Mouse (Mus musculus) gastrocnemius, postnatal 36 days (tissue): Measurements from ENCODE around the gene Cd55. TPM values are rescaled to one million over a fixed set of nuclear protein-coding genes. Genes with fewer than 3 reads are reported as not detected.
"Not testable (repeated sequence)": the region's sequence is repeated elsewhere in the genome, so short reads cannot be mapped to it uniquely, and the experiment has no call there.

ENCODE experiments used
- DNase-seq, 2 experiments: peaks; one replicate each; pipeline ENCODE4 v3.0.0; 2022
- intact Hi-C: fragments of 180-260 bp; cut with DNase I; formaldehyde crosslinking; loops from one replicate; pipeline ENCODE4 v1.15.1; 2025
- long read RNA-seq, 2 experiments: library from polyadenylated mRNA; stranded (forward); transcript quantifications; one replicate each; pipeline ENCODE4 v2.0.0; 2021
- total RNA-seq, 2 experiments: library from RNA; stranded (reverse); gene quantifications; 2 replicates each; pipeline ENCODE4 v1.2.3; 2021

Gene Cd55
- 10 to 100 TPM; 42.9 to 59.3 TPM for total RNA-seq
- long read RNA-seq, experiment 1, transcript Cd55-201 (10 exons, 2,533 nt): major isoform, 11 of 33 reads
- long read RNA-seq, experiment 1, partial matches to known transcripts: 5 of 33 reads
- long read RNA-seq, experiment 1, other reads (novel, unspliced or antisense): 17 of 33 reads
- long read RNA-seq, experiment 2, transcript Cd55-201 (10 exons, 2,533 nt): major isoform, 8 of 31 reads
- long read RNA-seq, experiment 2, partial matches to known transcripts: 2 of 31 reads
- long read RNA-seq, experiment 2, other reads (novel, unspliced or antisense): 21 of 31 reads

GRCm38 (mm10) chr1:130462084-130462861 is at the start of gene Cd55:
Gene Cd55 (minus strand): TSS chr1:130462744.
- intact Hi-C loops: no loop called here
- DNase-seq: peak; percentile 81 to 87

DNA sequence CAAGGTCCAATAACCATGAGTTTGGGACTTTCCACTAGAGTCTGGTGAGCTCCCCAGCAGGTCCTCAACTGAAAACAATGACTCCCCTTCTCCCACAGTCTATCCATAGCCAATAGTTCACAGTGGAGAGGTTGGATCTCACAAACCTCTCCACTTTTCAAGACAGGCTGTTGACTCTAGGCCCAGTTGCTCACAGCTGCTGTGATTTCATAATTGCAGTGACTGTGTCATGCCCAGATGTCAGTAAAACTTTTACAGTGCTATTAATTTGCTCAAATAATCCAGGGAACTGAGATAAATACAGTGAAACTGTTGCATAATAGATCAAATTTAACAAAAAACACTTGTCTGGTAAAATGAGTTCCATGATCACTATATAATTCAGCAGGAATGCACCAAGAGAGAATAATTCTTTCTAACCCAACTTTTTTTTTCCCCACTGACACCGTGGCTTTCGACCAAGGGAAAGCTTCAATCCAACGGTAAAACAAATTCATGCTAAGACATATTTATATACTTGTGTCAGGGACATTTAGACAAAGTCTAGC is 49.4 kb upstream of the Cd55 start:
- peak in 1 of 2 experiments; percentile 27 for DNase-seq
- intact Hi-C loops: no loop called here

DNA sequence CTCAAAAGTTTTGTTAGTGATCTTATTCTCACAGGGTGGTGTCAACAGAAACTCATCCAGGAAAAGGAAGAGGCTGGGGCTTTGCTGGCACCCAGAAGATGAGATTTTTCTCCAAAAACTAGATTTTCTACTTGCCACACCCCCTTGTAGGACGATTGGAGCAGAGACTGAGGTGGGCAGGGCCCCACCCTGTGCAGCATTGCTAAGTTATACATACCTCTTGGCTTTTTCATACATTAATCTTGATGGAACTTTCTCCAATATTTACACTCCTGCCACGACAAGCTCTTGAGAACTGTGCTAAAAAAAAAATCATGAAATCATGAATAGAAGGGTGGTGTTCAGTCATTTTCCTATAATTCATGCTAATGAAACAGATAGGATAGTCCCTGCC is 46.4 kb upstream of the Cd55 start:
- intact Hi-C loops: no loop called here
- DNase-seq: no peak

- DNase-seq: no peak
- intact Hi-C loops: no loop called here
Observed at GRCm38 (mm10) chr1:130508030-130508956, 45.7 kb upstream of the Cd55 start.

- DNase-seq: no peak
- intact Hi-C loops: no loop called here
Observed at GRCm38 (mm10) chr1:130507408-130507807, 44.9 kb upstream of the Cd55 start.

- DNase-seq: no peak
- intact Hi-C loops: no loop called here
Observed at GRCm38 (mm10) chr1:130499962-130500361, 37.4 kb upstream of the Cd55 start.

DNA sequence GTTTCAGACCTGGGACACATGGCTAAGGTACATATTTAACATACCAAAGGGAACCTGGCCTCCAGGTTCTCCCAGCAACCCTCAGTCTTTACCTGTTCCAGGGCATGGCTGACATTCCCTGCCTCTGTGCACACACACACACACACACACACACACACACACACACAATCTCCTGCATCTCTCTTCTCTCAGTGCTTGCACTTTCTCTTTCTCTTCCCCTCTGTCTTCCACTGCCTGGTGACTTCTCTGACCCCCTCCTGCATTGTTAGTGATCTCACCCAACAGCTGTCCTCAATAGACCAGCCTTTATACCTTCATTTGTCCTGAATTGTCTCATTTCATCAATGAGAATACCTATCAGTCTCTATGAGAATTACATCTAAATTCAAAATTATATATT is 35.8 kb upstream of the Cd55 start:
- DNase-seq: no peak
- intact Hi-C loops: no loop called here

GRCm38 (mm10) chr1:130486816-130487545 is 24.4 kb upstream of the Cd55 start:
- intact Hi-C loops: no loop called here
- no peak for DNase-seq

- DNase-seq: no peak
- intact Hi-C loops: no loop called here
Observed at GRCm38 (mm10) chr1:130485828-130486620, 23.5 kb upstream of the Cd55 start.

DNA sequence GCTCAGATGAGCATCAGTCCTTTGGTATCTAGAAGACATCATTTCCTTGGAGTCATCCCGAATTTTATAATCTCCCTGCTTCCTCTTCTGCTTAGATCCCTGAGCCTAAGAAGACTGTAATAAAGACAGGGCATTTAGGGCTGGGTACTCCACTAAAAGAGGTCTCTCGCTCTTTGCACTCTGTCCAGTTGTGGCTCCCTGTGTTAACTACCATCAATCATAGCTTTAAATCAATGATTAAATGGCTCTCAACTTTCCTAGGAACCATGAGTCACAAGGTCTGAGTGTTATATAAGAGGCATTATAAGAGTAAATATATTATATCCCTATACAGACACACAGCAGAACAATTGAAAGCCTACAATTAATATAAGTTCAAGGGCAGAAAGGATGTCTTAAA is 22.8 kb upstream of the Cd55 start:
- intact Hi-C loops: no loop called here
- DNase-seq: no peak

GRCm38 (mm10) chr1:130474936-130475335 is 12.4 kb upstream of the Cd55 start:
- intact Hi-C loops: no loop called here
- DNase-seq: no peak

GRCm38 (mm10) chr1:130474226-130474625 is 11.7 kb upstream of the Cd55 start:
- no peak for DNase-seq
- intact Hi-C loops: no loop called here

DNA sequence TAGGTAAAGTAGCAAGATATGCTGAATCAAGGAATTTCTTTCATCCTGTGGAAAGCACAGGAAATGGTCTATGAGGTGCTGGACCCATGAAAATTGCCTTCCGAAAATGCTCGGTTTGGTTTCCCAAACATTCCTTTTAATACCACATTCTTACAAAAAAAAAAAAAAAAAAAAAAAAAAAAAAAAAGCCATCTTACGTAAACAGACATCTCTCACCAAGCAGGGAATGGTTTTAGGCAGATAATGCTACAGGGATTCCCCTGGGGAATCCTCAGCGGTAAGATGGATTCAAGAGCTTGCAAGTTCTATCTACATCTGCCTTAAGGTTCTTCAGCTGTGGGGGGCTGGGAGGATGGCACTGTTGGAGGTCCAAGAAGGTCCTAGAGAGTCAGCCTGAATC is 7.5 kb upstream of the Cd55 start:
- intact Hi-C loops: no loop called here

DNA sequence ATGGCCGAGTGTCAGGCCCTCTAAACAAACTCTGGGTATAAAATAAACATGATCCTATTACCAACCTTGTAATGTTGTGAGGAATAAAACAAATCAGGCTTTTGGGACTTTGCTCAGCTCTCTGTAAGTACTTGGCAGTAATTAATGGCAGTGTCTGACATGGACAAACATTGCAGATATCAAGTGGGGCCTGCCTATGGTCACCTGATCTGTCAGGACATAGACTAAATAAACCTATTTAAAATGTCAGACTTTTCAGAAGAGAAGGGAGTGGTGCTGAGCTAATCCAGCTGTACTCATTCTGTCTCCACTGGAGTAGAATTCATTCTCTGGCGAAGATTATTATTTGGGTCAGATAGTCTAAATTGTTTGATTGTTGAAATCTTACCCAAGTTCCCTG is 4.9 kb upstream of the Cd55 start:
- DNase-seq: no peak
- intact Hi-C loops: no loop called here

More for the DNA sequence above, 7.5 kb upstream of the Cd55 start:
- no peak for DNase-seq

GRCm38 (mm10) chr1:130464173-130464572 is 1.6 kb upstream of the Cd55 start:
- no peak for DNase-seq
- intact Hi-C loops: no loop called here

GRCm38 (mm10) chr1:130462867-130463266 is 323 bp upstream of the Cd55 start:
- DNase-seq: no peak
- intact Hi-C loops: no loop called here

DNA sequence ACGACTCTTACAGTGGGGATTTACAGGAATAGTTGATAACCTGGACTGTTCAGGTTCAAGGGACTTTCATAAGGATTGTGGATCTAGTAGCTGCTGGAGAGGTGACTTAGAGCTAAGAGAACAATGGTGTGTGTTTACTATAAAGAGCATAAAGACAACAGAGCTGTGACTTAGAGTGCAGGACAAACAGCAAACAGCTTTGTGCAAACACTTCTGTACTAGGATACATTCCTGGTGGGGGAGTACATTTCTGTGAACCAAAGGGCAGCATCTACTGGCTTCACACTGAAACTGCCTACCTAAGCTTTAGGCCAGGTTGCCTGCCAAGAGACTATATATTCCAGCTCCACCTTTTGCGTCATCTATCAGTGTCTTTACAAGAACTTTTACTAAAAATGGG is 7.4 kb downstream of the Cd55 start:
- DNase-seq: no peak
- intact Hi-C loops: no loop called here

DNA sequence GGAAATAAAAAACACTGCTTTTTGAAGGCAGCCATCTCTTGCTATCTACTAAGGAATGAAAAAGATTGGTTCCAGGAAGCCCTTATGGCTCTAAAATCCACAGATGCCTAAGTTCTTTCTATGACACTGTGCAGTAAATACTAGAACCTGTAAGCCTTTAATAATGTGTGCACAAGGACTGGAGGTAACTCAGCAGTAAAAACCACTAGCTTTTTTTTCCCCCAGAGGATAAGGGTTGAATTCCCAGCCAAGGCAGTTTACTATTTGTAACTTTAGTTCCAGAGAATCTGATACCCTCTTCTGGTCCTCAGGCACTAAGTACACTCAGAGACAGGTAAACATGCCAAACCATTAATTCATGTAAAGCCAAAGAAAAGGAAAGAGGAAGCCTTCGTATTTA is 19.6 kb downstream of the Cd55 start:
- DNase-seq, intact Hi-C loops: not testable (repeated sequence)

DNA sequence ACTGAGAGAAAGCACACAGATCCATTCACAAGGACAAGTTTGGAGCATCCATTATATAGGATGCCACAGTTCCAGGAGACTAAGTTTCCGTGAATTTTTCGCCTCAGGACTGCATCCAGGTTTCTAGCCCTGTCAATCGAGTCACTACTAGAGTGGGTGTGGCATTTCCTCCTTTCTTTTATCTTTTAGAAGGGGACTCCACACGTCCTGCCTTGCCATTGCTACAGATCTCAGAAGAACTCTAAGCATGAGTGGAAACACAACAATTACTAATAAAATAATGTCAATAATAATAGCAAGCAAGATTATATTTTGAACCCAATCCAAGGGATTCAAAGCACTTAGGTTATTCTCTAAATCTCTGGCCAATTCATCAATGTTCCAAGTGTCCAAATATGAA is 31.6 kb downstream of the Cd55 start:
- intact Hi-C loops: no loop called here

More for the DNA sequence above, 31.6 kb downstream of the Cd55 start:
- DNase-seq: no peak
